Mouse (Mus musculus) B cell, adult 67 days (primary cell): ENCODE data around the gene Ccr4. TPM values are rescaled to one million over a fixed set of nuclear protein-coding genes. Genes with fewer than 3 reads are reported as not detected.

ENCODE experiments used
- total RNA-seq, 2 experiments: library from RNA; stranded (reverse); gene quantifications; 4 replicates each; pipeline ENCODE4 v1.2.4; 2023

Gene Ccr4
- not detected for total RNA-seq

DNA sequence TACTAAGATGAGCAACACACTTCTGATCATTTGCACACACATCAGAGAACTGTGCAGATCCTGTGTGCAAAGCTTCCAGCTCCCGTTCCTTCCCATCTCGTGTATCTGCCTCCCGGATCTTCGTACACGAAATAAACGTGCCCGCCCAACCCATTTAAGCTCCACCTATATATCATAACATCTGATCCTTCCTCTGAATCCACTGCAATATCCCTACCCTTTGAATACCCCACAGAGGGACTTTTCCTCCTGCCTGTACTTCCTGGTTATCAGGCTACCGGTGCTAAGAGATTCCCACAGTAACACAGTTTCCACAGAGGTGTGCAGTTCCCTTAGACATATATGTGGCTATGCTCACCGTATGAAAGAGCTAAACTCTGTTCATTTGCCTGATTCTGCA lies at the start of gene Ccr4:
Gene Ccr4 (minus strand): TSS at position 101 of the 400 bp plus-strand sequence.

DNA sequence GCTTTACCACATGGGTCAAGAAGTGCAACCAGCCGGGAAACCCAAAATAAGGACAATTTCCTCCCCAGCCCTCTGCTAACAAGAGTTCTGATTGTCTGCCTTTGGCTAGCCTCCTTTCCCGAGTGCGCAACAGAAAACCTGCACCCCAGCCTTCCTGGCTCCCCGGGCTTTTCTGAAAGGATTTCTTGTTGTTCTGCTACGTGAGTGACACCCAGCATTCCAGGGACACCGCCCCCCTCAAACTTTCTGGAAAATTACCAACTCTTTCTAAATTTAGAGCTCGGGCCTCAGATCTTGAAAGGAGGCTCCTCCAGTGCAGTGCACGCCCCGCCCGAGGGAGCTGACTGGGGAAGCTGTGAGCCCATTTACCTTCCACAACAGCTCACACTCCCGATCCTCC lies 10.6 kb upstream of the Ccr4 start, which contains the start of gene C130032M10Rik:
Gene C130032M10Rik (plus strand): TSS at position 334 of the 400 bp plus-strand sequence.

Other genes with a start within 250 kb of the Ccr4 start
- 1 to 10 TPM in 1 of 2 experiments, not detected in 1; 1.5 TPM for gene Bcl2a1c, start 174.8 kb downstream of the Ccr4 start, total RNA-seq
- gene Crtap, start 114.2 kb downstream of the Ccr4 start, total RNA-seq = 10 to 100 TPM in 1 of 2 experiments, 1 to 10 TPM in 1; 8.6 to 11.3 TPM
- 10 to 100 TPM; 24.3 to 26.6 TPM for gene Glb1, start 103.8 kb downstream of the Ccr4 start, total RNA-seq
- gene Tmppe, start 103.8 kb downstream of the Ccr4 start, total RNA-seq = 10 to 100 TPM; 12.4 to 15.4 TPM
- not detected for gene C130032M10Rik, start 10.8 kb upstream of the Ccr4 start, total RNA-seq
- gene Trim71, start 59.5 kb upstream of the Ccr4 start, total RNA-seq = not detected
- 10 to 100 TPM; 73.3 to 73.8 TPM for gene Cnot10, start 135.3 kb upstream of the Ccr4 start, total RNA-seq
- 10 to 100 TPM; 42.9 to 48.1 TPM for gene Dync1li1, start 183.9 kb upstream of the Ccr4 start, total RNA-seq
- gene Cmtm6, start 226.2 kb upstream of the Ccr4 start, total RNA-seq = 100 to 1,000 TPM in 1 of 2 experiments, 10 to 100 TPM in 1; 97.6 to 105 TPM